Mouse (Mus musculus): ENCODE measurements around the gene Mpp2.
A peak's percentile ranks its signal among the peaks of the same experiment; 100 is the strongest.

- no peak for TF ChIP-seq POLR2A (IDR thresholded peaks at IDR 0.05; ENCODE audit: control insufficient read depth, low read depth, low read length)
- peak; percentile 20; the same call in 1 of the 2 replicates for TF ChIP-seq CTCF (IDR thresholded peaks at IDR 0.05; ENCODE audit: control insufficient read depth, insufficient read depth, insufficient replicate concordance, low read depth, low read length)
Measured at GRCm38 (mm10) chr11:102089088-102089808, 933 bp upstream of the Mpp2 start.

All from testis, adult 2 months (tissue).